Mouse (Mus musculus) gastrocnemius, postnatal 4 days (tissue): Measurements from ENCODE around the gene Tbc1d21. TPM values are rescaled to one million over a fixed set of nuclear protein-coding genes. Genes with fewer than 3 reads are reported as not detected.

Source experiments
- DNase-seq, 2 experiments: peaks; one replicate each; pipeline ENCODE4 v3.0.0; 2021 to 2022; ENCODE audit warnings: low spot score in 2 of 2, mixed read lengths in 2 of 2
- total RNA-seq, 2 experiments: library from RNA; stranded (reverse); gene quantifications; 2 replicates each; pipeline ENCODE4 v1.2.3; 2021

Gene Tbc1d21
- total RNA-seq, 2 experiments from 2014 or later, result not detected

DNA sequence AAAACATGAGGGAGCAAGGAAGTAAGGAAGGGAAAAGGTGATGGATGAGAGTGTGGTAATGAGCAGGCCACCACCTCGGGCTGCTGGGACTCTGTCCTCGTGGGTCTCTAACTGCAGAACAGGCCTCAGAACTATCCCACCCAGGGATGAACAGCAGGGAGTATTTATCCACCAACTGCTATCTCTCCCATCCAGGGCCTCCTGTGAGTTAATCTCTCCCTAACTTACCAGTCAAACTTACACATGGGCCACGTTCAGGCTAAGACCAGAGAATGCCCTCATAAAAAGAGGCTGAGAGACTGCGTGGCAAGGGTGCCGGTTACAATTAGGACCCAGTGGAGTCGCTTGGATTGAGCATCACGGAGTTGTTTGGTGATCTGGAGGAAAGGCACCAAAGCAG, 24.3 kb downstream of the Tbc1d21 start:
- DNase-seq, result no peak

DNA sequence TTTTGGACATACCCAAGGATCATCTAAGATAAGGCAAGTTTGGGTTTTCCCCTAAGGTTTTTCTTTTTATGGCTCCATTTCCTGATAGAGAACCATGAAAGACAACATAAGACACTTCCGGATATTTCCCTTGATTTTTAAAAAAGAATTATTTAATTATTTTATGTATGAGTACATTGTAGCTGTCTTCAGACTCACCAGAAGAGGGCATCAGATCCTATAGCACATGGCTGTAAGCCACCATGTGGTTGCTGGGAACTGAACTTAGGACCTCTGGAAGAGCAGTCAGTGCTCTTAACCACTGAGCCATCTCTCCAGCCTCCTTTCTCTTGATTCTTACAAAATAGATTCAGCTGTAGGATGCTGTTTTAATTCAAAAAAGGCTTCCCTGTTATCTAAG, 28.5 kb downstream of the Tbc1d21 start:
- no peak for DNase-seq

DNA sequence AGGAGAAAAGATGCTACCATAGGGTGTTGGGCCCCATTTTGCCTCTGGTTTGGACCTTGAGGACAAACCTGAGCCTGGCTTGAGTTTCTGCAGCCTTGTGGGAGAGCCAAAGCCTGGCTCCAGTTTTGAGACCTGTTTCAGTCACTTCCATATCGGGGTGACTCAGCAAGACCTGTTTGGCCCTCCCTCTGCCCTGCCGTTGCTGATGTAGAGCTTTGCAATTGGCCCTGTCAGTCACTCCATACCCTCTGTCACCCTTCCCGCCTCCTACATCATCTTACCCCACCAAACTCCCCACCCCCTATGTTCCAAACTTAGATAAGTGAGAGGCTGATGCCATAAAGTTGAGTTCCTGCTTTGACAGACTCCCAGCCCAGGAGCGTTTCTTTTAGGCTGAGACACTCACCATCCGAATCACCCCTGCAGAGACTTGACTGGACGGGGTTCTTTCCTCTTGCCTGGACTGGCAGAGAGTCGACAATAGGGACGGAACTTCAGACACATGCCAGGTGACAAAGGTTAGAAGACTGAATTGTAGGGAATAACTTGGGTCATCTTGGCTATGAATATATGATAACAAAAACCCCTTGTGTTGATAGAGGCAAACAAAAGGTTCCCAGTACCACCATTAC, 33.5 kb downstream of the Tbc1d21 start:
- no peak for DNase-seq

- DNase-seq, result no peak
Observed at GRCm38 (mm10) chr9:58331276-58331675, 39.0 kb downstream of the Tbc1d21 start.

GRCm38 (mm10) chr9:58330293-58330692, 40.0 kb downstream of the Tbc1d21 start:
- peak in 1 of 2 experiments; percentile 59 for DNase-seq

DNA sequence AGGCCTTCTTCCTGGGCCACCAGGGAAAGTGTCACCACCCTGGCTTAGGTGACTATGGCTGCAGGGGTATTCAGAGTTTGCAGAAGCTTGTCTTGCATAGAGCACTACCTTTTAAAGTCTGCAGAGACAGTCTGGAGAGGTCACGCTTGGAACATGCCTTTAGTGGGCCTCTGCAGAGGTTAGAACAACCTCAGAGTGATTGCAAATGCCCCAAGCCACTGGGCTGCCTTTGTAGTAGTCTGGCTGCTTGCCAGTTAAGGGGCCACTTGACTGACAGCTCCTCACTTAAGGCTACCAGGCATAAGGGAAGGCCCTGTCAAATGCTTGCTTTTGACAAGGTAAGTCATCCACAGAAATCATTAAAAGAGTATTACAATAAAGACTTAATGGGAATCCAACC, 42.9 kb downstream of the Tbc1d21 start:
- no peak for DNase-seq

GRCm38 (mm10) chr9:58326477-58327180, 43.6 kb downstream of the Tbc1d21 start:
- DNase-seq, result no peak

DNA sequence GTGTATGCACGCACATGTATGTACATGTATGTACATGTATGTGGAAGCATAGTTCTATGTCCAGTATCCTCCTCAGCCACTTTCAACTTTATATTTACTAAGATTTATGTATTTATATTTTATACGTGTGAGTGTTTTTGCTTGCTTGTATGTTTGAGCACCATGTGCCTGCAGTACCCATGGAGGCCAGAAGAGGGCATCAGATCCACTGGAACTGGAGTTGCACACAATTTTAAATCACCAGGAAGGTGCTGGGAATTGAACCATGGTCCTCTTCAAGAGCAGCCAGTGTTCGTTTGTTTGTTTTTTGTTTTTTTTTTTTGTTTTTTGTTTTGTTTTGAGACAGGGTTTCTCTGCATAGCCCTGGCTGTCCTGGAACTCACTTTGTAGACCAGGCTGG, 48.6 kb downstream of the Tbc1d21 start:
- no peak for DNase-seq

- peak in 1 of 2 experiments; percentile 7 for DNase-seq
Observed at GRCm38 (mm10) chr9:58318317-58318716, 51.9 kb downstream of the Tbc1d21 start.

DNA sequence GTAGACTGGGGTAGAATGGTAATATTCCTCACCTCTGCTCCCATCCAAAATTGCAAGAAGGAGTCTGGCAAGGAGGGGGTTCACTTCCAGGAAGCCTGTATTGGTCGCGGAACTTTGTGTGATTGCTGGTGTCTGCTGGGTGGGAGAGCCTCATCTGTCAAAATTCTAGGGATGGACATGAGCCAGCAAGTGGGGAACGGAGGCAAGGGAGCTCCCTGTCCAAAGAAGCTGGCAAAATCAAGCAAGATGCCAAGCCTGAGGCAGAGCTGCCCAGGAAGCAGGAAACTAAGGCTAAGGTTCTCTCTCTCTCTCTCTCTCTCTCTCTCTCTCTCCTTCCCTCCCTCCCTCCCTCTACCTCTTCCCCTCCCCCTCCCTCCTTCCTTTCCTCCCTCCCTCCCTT, 52.9 kb downstream of the Tbc1d21 start:
- DNase-seq, result no peak

GRCm38 (mm10) chr9:58316784-58317183, 53.5 kb downstream of the Tbc1d21 start:
- DNase-seq, result peak in 1 of 2 experiments; percentile 25

- no peak for DNase-seq
Observed at GRCm38 (mm10) chr9:58315850-58316249, 54.4 kb downstream of the Tbc1d21 start.

GRCm38 (mm10) chr9:58314682-58315360, 55.4 kb downstream of the Tbc1d21 start:
- DNase-seq, result peak in 1 of 2 experiments; percentile 60

GRCm38 (mm10) chr9:58312944-58313359, 57.3 kb downstream of the Tbc1d21 start, which contains the start of gene Loxl1:
Gene Loxl1 (minus strand): TSS chr9:58313186.
- peak; percentile 45 to 77 for DNase-seq

GRCm38 (mm10) chr9:58312196-58312943, 57.9 kb downstream of the Tbc1d21 start:
- DNase-seq, result peak in 1 of 2 experiments; percentile 65

- DNase-seq, result peak; percentile 42 to 43
Observed at GRCm38 (mm10) chr9:58311191-58311910, 58.9 kb downstream of the Tbc1d21 start.

DNA sequence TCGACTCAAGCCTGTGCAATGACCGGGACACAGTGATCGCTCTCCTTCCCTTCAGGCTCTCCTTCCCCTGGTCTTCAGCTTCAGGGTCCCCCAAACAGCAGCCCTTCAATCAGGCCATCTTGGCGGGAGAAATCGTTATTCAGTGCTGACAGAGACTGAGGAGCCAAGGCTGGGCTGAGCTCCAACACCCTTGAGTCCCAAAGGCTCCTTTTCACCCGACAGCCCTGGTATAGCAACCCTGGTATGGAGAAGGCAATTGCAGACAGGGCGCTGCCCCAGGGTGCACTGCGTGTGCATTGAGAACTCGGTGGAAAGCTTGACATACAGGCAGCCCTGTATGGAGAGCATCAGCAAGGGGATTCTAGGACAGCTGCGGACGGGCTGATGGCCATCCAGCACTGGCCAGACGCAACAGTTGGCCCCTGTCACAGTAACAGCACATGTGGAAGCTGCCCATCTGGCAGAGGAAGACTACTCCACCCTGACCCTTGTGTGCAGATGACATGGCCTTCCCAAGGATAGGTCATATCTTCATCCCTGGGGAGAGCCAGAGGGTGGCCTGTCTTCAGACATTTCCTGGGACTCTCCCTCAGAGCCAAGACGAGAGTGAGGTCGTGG, 60.1 kb downstream of the Tbc1d21 start:
- peak in 1 of 2 experiments; percentile 62 for DNase-seq
